Mouse (Mus musculus): ENCODE measurements around the gene Fosl2. TPM values are rescaled to one million over a fixed set of nuclear protein-coding genes. Genes with fewer than 3 reads are reported as not detected.
A peak's percentile ranks its signal among the peaks of the same experiment; 100 is the strongest.

Gene Fosl2
- polyA plus RNA-seq, 1 experiment from 2014 or later, result 0.70 TPM

- no peak overlapping the region for H3K27ac ChIP-seq (ENCODE audit: low read depth, low read length)
- peaks cover 10% of the 10 kb centered on the region for H3K4me1 ChIP-seq (ENCODE audit: control insufficient read depth, insufficient read depth, low read depth, low read length)
- 43% methylated on average over 9 of the region's 9 CpGs for WGBS
- H3K9me3 ChIP-seq (ENCODE audit: control insufficient read depth, low read length), result no peaks in the 10 kb centered on the region
- H3K36me3 ChIP-seq (ENCODE audit: control insufficient read depth, insufficient read depth, low read length), result no peaks in the 10 kb centered on the region
- ATAC-seq, result no peak
- H3K4me3 ChIP-seq (ENCODE audit: low read length), result no peak overlapping the region
- no peak overlapping the region for H3K4me2 ChIP-seq (ENCODE audit: low read length)
- H3K27me3 ChIP-seq (replicated peaks; ENCODE audit: control insufficient read depth, insufficient read depth, low read length), result peaks cover 11% of the 10 kb centered on the region
- no peak overlapping the region for H3K9ac ChIP-seq (ENCODE audit: low read depth, low read length)
Observed at GRCm38 (mm10) chr5:32139516-32140037, 4.0 kb downstream of the Fosl2 start.

- Histone ChIP-seq H3K9ac (ENCODE audit: low read depth, low read length) (no peak overlapping the region), H3K27ac (ENCODE audit: low read depth, low read length) (no peak overlapping the region), H3K36me3 (ENCODE audit: control insufficient read depth, insufficient read depth, low read length) (no peaks in the 10 kb centered on the region), H3K4me3 (ENCODE audit: low read length) (no peak overlapping the region), H3K9me3 (ENCODE audit: control insufficient read depth, low read length) (no peaks in the 10 kb centered on the region), H3K27me3 (replicated peaks; ENCODE audit: control insufficient read depth, insufficient read depth, low read length) (peaks cover 5% of the 10 kb centered on the region), H3K4me2 (ENCODE audit: low read length) (no peak overlapping the region), H3K4me1 (ENCODE audit: control insufficient read depth, insufficient read depth, low read depth, low read length) (peaks cover 2% of the 10 kb centered on the region)
- 77% methylated on average over 2 of the region's 2 CpGs for WGBS
- ATAC-seq, result no peak
Observed at GRCm38 (mm10) chr5:32141899-32142298, 6.3 kb downstream of the Fosl2 start.

- Histone ChIP-seq H3K4me1 (ENCODE audit: control insufficient read depth, insufficient read depth, low read depth, low read length) (no peaks in the 10 kb centered on the region), H3K9me3 (ENCODE audit: control insufficient read depth, low read length) (no peaks in the 10 kb centered on the region), H3K4me3 (ENCODE audit: low read length) (no peak overlapping the region), H3K36me3 (ENCODE audit: control insufficient read depth, insufficient read depth, low read length) (no peaks in the 10 kb centered on the region), H3K27me3 (replicated peaks; ENCODE audit: control insufficient read depth, insufficient read depth, low read length) (no peaks in the 10 kb centered on the region), H3K4me2 (ENCODE audit: low read length) (no peak overlapping the region), H3K9ac (ENCODE audit: low read depth, low read length) (no peak overlapping the region), H3K27ac (ENCODE audit: low read depth, low read length) (no peak overlapping the region)
- 65% methylated on average over 13 of the region's 13 CpGs for WGBS
- ATAC-seq, result no peak
Observed at GRCm38 (mm10) chr5:32143433-32143970, 7.9 kb downstream of the Fosl2 start.

- Histone ChIP-seq H3K9ac (ENCODE audit: low read depth, low read length) (no peak overlapping the region), H3K36me3 (ENCODE audit: control insufficient read depth, insufficient read depth, low read length) (no peaks in the 10 kb centered on the region), H3K4me1 (ENCODE audit: control insufficient read depth, insufficient read depth, low read depth, low read length) (no peaks in the 10 kb centered on the region), H3K4me3 (ENCODE audit: low read length) (no peak overlapping the region), H3K4me2 (ENCODE audit: low read length) (no peak overlapping the region), H3K27ac (ENCODE audit: low read depth, low read length) (no peak overlapping the region), H3K27me3 (replicated peaks; ENCODE audit: control insufficient read depth, insufficient read depth, low read length) (no peaks in the 10 kb centered on the region), H3K9me3 (ENCODE audit: control insufficient read depth, low read length) (no peaks in the 10 kb centered on the region)
- WGBS, result 93% methylated on average over 6 of the region's 6 CpGs
- ATAC-seq, result no peak
Observed at GRCm38 (mm10) chr5:32146281-32146680, 10.7 kb downstream of the Fosl2 start.

- WGBS, result 94% methylated on average over 4 of the region's 4 CpGs
- Histone ChIP-seq H3K36me3 (ENCODE audit: control insufficient read depth, insufficient read depth, low read length) (no peaks in the 10 kb centered on the region), H3K4me2 (ENCODE audit: low read length) (no peak overlapping the region), H3K27ac (ENCODE audit: low read depth, low read length) (no peak overlapping the region), H3K27me3 (replicated peaks; ENCODE audit: control insufficient read depth, insufficient read depth, low read length) (no peaks in the 10 kb centered on the region), H3K4me3 (ENCODE audit: low read length) (no peak overlapping the region), H3K4me1 (ENCODE audit: control insufficient read depth, insufficient read depth, low read depth, low read length) (peaks cover 5% of the 10 kb centered on the region; the same call in 1 of the 2 replicates), H3K9ac (ENCODE audit: low read depth, low read length) (no peak overlapping the region), H3K9me3 (ENCODE audit: control insufficient read depth, low read length) (no peaks in the 10 kb centered on the region)
- no peak for ATAC-seq
Observed at GRCm38 (mm10) chr5:32148593-32148992, 13.0 kb downstream of the Fosl2 start.

GRCm38 (mm10) chr5:32151244-32151643 lies 15.6 kb downstream of the Fosl2 start:
- Histone ChIP-seq H3K9ac (ENCODE audit: low read depth, low read length) (no peak overlapping the region), H3K4me3 (ENCODE audit: low read length) (no peak overlapping the region), H3K36me3 (ENCODE audit: control insufficient read depth, insufficient read depth, low read length) (no peaks in the 10 kb centered on the region), H3K27me3 (replicated peaks; ENCODE audit: control insufficient read depth, insufficient read depth, low read length) (no peaks in the 10 kb centered on the region), H3K4me2 (ENCODE audit: low read length) (no peak overlapping the region), H3K9me3 (ENCODE audit: control insufficient read depth, low read length) (no peaks in the 10 kb centered on the region), H3K27ac (ENCODE audit: low read depth, low read length) (no peak overlapping the region), H3K4me1 (ENCODE audit: control insufficient read depth, insufficient read depth, low read depth, low read length) (peaks cover 5% of the 10 kb centered on the region; the same call in 1 of the 2 replicates)
- 39% methylated on average over 4 of the region's 4 CpGs for WGBS
- ATAC-seq, result no peak

- Histone ChIP-seq H3K4me1 (ENCODE audit: control insufficient read depth, insufficient read depth, low read depth, low read length) (peaks cover 5% of the 10 kb centered on the region; the same call in 1 of the 2 replicates), H3K27me3 (replicated peaks; ENCODE audit: control insufficient read depth, insufficient read depth, low read length) (no peaks in the 10 kb centered on the region), H3K4me2 (ENCODE audit: low read length) (peak overlapping the region; percentile 45), H3K27ac (ENCODE audit: low read depth, low read length) (no peak overlapping the region), H3K4me3 (ENCODE audit: low read length) (0 out of 2 replicates have a peak overlapping the region, but pooled peaks have one; percentile 7), H3K9me3 (ENCODE audit: control insufficient read depth, low read length) (no peaks in the 10 kb centered on the region), H3K9ac (ENCODE audit: low read depth, low read length) (0 out of 2 replicates have a peak overlapping the region, but pooled peaks have one; percentile 13), H3K36me3 (ENCODE audit: control insufficient read depth, insufficient read depth, low read length) (no peaks in the 10 kb centered on the region)
- WGBS, result 56% methylated on average over 26 of the region's 28 CpGs
- ATAC-seq, result no peak
Observed at GRCm38 (mm10) chr5:32152725-32153417, 17.3 kb downstream of the Fosl2 start.

GRCm38 (mm10) chr5:32153418-32153740 lies 17.8 kb downstream of the Fosl2 start:
- Histone ChIP-seq H3K4me2 (ENCODE audit: low read length) (peak overlapping the region; percentile 45), H3K9ac (ENCODE audit: low read depth, low read length) (no peak overlapping the region), H3K9me3 (ENCODE audit: control insufficient read depth, low read length) (no peaks in the 10 kb centered on the region), H3K4me3 (ENCODE audit: low read length) (0 out of 2 replicates have a peak overlapping the region, but pooled peaks have one; percentile 7), H3K36me3 (ENCODE audit: control insufficient read depth, insufficient read depth, low read length) (no peaks in the 10 kb centered on the region), H3K27ac (ENCODE audit: low read depth, low read length) (no peak overlapping the region), H3K4me1 (ENCODE audit: control insufficient read depth, insufficient read depth, low read depth, low read length) (peaks cover 5% of the 10 kb centered on the region; the same call in 1 of the 2 replicates), H3K27me3 (replicated peaks; ENCODE audit: control insufficient read depth, insufficient read depth, low read length) (no peaks in the 10 kb centered on the region)
- 23% methylated on average over 8 of the region's 8 CpGs for WGBS
- ATAC-seq, result 0 out of 2 replicates have a peak, but pooled peaks have one; percentile 14

GRCm38 (mm10) chr5:32153791-32154490 lies 18.3 kb downstream of the Fosl2 start:
- Histone ChIP-seq H3K36me3 (ENCODE audit: control insufficient read depth, insufficient read depth, low read length) (no peaks in the 10 kb centered on the region), H3K27me3 (replicated peaks; ENCODE audit: control insufficient read depth, insufficient read depth, low read length) (no peaks in the 10 kb centered on the region), H3K4me3 (ENCODE audit: low read length) (no peak overlapping the region), H3K4me1 (ENCODE audit: control insufficient read depth, insufficient read depth, low read depth, low read length) (peaks cover 5% of the 10 kb centered on the region; the same call in 1 of the 2 replicates), H3K27ac (ENCODE audit: low read depth, low read length) (no peak overlapping the region), H3K9me3 (ENCODE audit: control insufficient read depth, low read length) (no peaks in the 10 kb centered on the region), H3K4me2 (ENCODE audit: low read length) (peak overlapping the region; percentile 45), H3K9ac (ENCODE audit: low read depth, low read length) (no peak overlapping the region)
- 0 out of 2 replicates have a peak, but pooled peaks have one; percentile 9 for ATAC-seq
- WGBS, result 61% methylated on average over 17 of the region's 17 CpGs
